Mouse (Mus musculus) midbrain, embryonic 16.5 days (tissue): ENCODE data around the gene Elovl5. TPM values are rescaled to one million over a fixed set of nuclear protein-coding genes. Genes with fewer than 3 reads are reported as not detected.
"Not testable (repeated sequence)": the region's sequence is repeated elsewhere in the genome, so short reads cannot be mapped to it uniquely, and the experiment has no call there.

Experiments
- ATAC-seq: fragments of 200-750 bp; cut with Nextera tagmentation; 2 replicates; pipeline ENCODE4 v1.8.0; 2017; ENCODE audit warnings: moderate TSS enrichment
- H3K27ac ChIP-seq: fragments of 300-500 bp; sonication (generic); 2 replicates; pipeline ENCODE4 v1.5.1; 2014; ENCODE audit warnings: mild to moderate bottlenecking, low read length, mixed read lengths
- H3K27me3 ChIP-seq: fragments of 300-500 bp; sonication (generic); 2 replicates; pipeline ENCODE4 v1.6.1; 2014; ENCODE audit warnings: low read depth, low read length, mixed read lengths; ENCODE audit not compliant: control insufficient read depth, insufficient read depth
- H3K36me3 ChIP-seq: fragments of 300-500 bp; sonication (generic); 2 replicates; pipeline ENCODE4 v1.6.1; 2014; ENCODE audit warnings: mild to moderate bottlenecking, low read length, moderate library complexity, mixed read lengths; ENCODE audit not compliant: control insufficient read depth, insufficient read depth
- H3K4me1 ChIP-seq: fragments of 300-500 bp; sonication (generic); 2 replicates; pipeline ENCODE4 v1.6.1; 2014; ENCODE audit warnings: mild to moderate bottlenecking, low read length, mixed read lengths; ENCODE audit not compliant: control insufficient read depth, insufficient read depth
- H3K4me2 ChIP-seq: fragments of 300-500 bp; sonication (generic); 2 replicates; pipeline ENCODE4 v1.6.1; 2014; ENCODE audit warnings: mild to moderate bottlenecking, low read length, mixed read lengths
- H3K4me3 ChIP-seq: fragments of 300-500 bp; sonication (generic); 2 replicates; pipeline ENCODE4 v1.5.1; 2014; ENCODE audit warnings: low read depth, mild to moderate bottlenecking, low read length, moderate library complexity, mixed read lengths
- H3K9ac ChIP-seq: fragments of 300-500 bp; sonication (generic); 2 replicates; pipeline ENCODE4 v1.6.1; 2014; ENCODE audit warnings: low read depth, low read length, mixed read lengths
- H3K9me3 ChIP-seq: fragments of 300-500 bp; sonication (generic); replicated peaks from 2 replicates; pipeline ENCODE4 v1.6.1; 2014; ENCODE audit warnings: mild to moderate bottlenecking, low read length, mixed read lengths; ENCODE audit not compliant: control insufficient read depth, poor library complexity, severe bottlenecking
- WGBS: fragments of 180-500 bp; shearing (Covaris S2); extraction: QIAGEN DNeasy Blood & Tissue Kit; methylation state at CpG from one replicate; pipeline ENCODE4 v1.1.7; 2014; 5-methylcytosine and 5-hydroxymethylcytosine counted together
- polyA plus RNA-seq: library from polyadenylated mRNA; unstranded; fragments of >200 nt; fragmentation: Nextera tagmentation; extraction: Ambion mirVana; gene quantifications from 2 replicates; pipeline ENCODE4 v1.2.1, GENCODE M21; 2015

Gene Elovl5
- polyA plus RNA-seq, 1 experiment from 2014 or later, result 66.4 TPM

DNA sequence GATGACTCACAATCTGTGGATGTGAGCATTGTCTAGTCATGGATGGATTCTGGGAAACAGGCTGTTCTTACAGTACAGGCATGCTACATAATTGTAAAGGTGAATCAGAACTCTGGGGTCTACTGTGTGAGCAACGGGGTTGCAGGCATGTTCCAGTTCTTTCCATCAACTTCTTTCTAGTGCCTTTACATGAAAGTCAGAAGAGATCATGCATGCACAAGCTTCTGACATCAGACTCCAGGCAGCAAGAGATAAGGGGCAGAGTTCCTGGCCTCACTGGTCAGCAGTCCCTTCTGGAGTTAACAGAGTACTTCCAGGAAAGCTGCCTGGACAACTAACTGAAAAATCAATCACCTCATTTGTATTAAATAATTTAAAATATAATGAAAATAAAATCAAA is 75.9 kb downstream of the Elovl5 start:
- 81% methylated on average over 1 of the region's 1 CpGs for WGBS
- Histone ChIP-seq H3K27me3 (no peaks in the 10 kb centered on the region), H3K4me3 (no peak overlapping the region), H3K36me3 (no peaks in the 10 kb centered on the region), H3K4me1 (no peaks in the 10 kb centered on the region), H3K9ac (no peak overlapping the region), H3K9me3 (no peaks in the 10 kb centered on the region), H3K27ac (no peak overlapping the region), H3K4me2 (no peak overlapping the region)
- ATAC-seq, result no peak

DNA sequence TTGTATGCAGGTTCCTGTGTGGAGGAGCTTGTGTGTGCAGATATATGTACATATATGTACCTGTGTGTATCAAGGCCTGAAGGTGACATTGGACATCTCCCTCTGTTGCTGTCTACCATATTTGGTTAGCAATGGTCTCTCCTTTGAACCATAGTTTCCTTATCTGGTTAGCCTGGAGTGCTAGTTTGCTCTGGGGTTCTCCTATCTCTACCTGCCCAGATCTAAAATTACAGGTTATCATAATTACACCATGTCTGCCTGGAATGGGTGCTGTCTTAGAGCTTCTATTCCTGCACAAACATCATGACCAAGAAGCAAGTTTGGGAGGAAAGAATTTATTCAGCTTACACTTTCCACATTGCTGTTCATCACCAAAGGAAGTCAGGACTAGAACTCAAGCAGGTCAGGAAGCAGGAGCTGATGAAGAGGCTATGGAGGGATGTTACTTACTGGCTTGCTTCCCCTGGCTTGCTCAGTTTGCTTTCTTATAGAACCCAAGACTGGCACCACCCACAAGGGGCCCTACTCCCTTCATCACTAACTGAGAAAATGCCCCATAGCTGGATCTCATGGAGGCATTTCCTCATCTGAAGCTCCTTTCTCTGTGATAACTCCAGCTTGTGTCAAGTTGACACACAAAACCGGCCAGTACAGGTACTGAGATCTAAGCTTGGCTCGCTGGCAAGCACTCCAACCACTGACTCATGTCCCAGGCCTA is 76.5 kb downstream of the Elovl5 start:
- not testable (repeated sequence) for ATAC-seq, H3K9me3 ChIP-seq, H3K4me3 ChIP-seq, H3K36me3 ChIP-seq, H3K27ac ChIP-seq, H3K9ac ChIP-seq, H3K4me2 ChIP-seq, H3K27me3 ChIP-seq, H3K4me1 ChIP-seq
- WGBS, result 89% methylated on average over 2 of the region's 2 CpGs

DNA sequence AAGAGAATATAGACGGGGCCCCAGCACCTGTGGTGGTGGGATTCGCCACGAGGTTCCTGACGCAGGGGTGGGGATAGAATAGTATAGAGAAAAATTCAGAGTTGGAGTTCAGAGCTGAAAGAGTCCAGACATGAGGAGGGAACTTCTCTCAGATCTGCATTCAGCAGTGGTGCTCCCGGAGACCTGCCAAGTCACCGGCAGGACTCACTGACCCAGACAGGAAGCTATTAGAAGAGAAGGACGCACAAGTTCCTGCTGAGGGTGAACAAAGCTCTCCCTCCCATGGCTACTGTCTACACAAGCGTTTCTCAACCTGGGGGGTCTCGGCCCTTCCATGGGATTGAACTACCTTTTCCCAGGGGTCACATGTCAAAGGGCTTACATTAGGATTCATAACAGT is 78.1 kb downstream of the Elovl5 start:
- H3K27ac ChIP-seq, result no peak overlapping the region
- H3K4me1 ChIP-seq, result no peaks in the 10 kb centered on the region
- H3K4me2 ChIP-seq, result no peak overlapping the region
- H3K4me3 ChIP-seq, result no peak overlapping the region
- no peaks in the 10 kb centered on the region for H3K36me3 ChIP-seq
- ATAC-seq, result no peak
- WGBS, result 72% methylated on average over 9 of the region's 9 CpGs
- H3K27me3 ChIP-seq, result no peaks in the 10 kb centered on the region
- no peaks in the 10 kb centered on the region for H3K9me3 ChIP-seq
- no peak overlapping the region for H3K9ac ChIP-seq

DNA sequence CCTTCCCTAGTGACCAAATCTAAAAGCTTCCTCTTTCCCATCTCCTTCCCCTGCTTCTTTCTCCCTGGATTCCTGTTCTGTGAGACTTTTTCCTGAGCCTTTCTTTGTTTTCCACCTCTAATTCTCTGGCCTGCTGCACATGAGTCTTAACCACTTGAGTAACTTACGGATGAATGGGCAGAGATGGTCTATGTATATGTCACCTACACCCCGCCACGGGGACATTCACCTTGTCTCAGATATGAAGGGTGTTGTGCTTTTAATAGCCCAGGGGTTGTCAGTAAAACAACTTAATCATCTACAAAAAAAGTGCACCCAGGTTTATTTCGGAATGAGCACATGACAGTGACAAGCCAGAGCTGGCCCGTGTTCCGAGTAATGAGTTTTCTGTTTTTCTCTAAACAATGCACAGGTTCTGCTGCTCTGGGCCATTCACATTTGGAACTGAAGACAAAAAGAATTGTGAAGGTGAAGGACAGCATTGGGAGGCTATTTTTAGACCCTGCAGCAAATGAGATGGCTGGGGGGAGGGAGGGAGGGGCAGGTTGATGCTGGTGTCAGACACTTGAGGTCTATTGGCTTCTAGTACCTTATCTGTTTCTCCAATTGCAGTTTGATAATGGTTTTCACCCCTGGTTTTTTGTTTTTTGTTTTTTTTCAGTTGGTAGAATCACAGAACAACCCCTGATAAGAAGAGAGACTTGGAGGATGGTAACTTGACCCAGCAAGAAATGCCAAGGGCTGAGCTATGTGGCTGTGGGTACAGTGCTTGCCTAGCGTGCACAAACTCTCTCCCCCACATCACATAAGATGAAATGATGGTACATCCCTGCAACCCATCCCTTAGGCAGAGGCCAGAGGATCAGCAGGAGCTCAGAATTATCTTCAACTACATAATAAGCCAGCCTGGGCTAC is 83.7 kb downstream of the Elovl5 start:
- Histone ChIP-seq H3K4me3 (no peak overlapping the region), H3K4me2 (no peak overlapping the region), H3K27me3 (no peaks in the 10 kb centered on the region), H3K27ac (no peak overlapping the region), H3K36me3 (no peaks in the 10 kb centered on the region), H3K9me3 (no peaks in the 10 kb centered on the region), H3K9ac (no peak overlapping the region), H3K4me1 (no peaks in the 10 kb centered on the region)
- no peak for ATAC-seq
- WGBS, result 86% methylated on average over 7 of the region's 7 CpGs

DNA sequence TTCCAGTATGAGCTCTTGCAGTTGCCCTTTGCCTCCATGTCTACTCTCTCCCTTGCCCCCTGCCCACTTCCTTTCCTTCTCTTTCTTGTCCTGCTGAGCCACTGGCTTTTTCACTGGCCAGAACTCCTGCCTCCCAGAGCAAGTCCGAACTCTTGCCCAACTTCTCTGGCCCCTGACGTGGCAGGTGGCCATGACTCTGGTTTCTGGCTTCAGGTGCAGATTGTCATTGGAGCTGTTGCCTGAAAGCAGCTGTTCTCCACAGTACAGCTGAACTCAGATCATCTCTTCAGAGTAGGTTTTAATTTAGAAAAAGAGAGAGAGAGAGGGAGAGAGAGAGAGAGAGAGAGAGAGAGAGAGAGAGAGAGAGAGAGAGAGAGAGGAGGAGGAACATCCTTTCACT is 86.1 kb downstream of the Elovl5 start:
- Histone ChIP-seq H3K9ac (no peak overlapping the region), H3K27ac (no peak overlapping the region), H3K9me3 (no peaks in the 10 kb centered on the region), H3K36me3 (no peaks in the 10 kb centered on the region), H3K4me1 (no peaks in the 10 kb centered on the region), H3K4me2 (no peak overlapping the region), H3K4me3 (no peak overlapping the region), H3K27me3 (no peaks in the 10 kb centered on the region)
- WGBS, result 86% methylated on average over 2 of the region's 2 CpGs
- no peak for ATAC-seq

DNA sequence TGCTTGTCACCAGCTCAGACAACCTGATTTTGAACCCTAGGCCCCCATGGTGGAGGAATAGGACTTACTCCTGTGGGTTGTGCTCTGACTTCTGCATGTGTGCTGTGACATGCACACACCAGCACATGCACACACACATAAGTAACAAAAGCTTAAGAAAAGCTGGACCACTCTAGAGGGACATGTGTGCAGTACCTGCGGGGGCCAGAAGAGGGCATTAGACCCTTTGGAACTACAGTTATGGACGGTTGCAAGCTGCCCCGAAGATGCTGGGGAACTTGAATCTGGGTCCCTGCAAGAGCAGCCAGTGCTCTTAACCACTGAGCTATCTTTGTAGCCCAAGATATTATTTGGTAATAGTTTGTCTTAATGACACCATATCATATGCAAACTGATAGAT is 88.3 kb downstream of the Elovl5 start:
- Histone ChIP-seq H3K27me3 (no peaks in the 10 kb centered on the region), H3K27ac (no peak overlapping the region), H3K4me2 (no peak overlapping the region), H3K36me3 (no peaks in the 10 kb centered on the region), H3K4me3 (no peak overlapping the region), H3K9ac (no peak overlapping the region), H3K4me1 (no peaks in the 10 kb centered on the region), H3K9me3 (no peaks in the 10 kb centered on the region)
- ATAC-seq, result no peak
- WGBS, result 58% methylated on average over 3 of the region's 3 CpGs

DNA sequence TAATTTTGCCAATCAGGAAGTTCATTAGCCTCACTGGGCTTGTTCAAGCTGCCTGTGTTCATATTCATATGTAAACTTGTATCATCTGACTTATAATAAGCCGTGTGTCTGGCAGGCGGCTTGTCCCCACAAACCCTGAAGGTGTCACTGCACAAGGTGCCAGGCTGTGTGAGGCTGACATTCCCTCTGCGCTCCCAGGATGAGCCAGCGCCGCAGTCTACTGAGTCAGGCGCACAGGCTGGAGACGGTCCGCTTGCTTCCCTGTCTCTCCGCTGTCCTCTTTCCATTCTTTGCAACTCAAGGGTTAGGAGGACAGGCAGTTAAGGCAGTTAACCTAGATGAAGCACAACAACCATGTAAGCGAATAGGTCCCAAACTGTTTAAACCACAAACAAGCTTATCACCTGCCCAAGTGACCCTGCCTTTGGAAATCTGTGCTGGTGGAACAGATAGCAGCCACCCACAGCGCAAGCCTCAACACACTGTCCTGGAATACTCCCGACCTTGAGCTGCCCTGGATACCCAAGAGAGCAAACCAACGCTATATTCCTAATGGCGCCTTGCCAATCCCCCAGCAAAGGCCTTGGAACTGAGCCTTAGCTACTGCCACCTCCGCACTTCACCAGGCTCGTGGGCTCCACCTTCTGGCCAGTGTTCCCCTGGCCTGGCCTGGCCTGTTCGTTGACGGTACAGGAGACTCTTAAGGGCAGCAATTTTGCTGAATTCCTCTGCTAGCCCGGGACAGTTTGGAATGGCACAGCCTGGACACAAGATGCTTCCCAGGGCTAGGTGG is 89.2 kb downstream of the Elovl5 start:
- ATAC-seq, result peak; percentile 73; the same call in 1 of the 2 replicates
- H3K27ac ChIP-seq, result no peak overlapping the region
- no peaks in the 10 kb centered on the region for H3K9me3 ChIP-seq

DNA sequence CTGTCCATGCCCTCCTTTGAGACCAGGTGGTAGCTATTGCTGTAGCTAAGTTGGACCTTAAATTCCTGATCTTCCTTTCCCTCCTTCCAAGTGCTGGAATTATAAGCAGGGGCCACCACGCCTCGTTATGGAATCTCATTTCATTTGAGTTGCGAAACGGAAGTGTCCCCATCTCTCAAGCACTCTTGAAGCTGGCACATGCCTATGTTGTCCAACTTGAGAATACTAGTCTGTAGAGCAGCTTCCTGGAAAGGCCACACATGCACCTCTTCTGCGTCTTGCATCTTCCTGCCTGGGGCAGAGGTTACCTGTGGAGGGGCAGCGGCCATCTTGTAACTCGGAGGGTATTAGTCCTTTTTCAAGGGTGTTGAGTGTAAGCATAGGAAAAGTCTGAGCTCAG is 92.2 kb downstream of the Elovl5 start:
- no peak for ATAC-seq
- 98% methylated on average over 7 of the region's 7 CpGs for WGBS
- Histone ChIP-seq H3K4me2 (no peak overlapping the region), H3K9ac (no peak overlapping the region), H3K27me3 (no peaks in the 10 kb centered on the region), H3K4me1 (no peaks in the 10 kb centered on the region), H3K9me3 (no peaks in the 10 kb centered on the region), H3K36me3 (no peaks in the 10 kb centered on the region), H3K27ac (no peak overlapping the region), H3K4me3 (no peak overlapping the region)

More for the DNA sequence above, 89.2 kb downstream of the Elovl5 start:
- Histone ChIP-seq H3K4me2 (no peak overlapping the region), H3K4me3 (no peak overlapping the region), H3K4me1 (no peaks in the 10 kb centered on the region), H3K36me3 (no peaks in the 10 kb centered on the region), H3K9ac (no peak overlapping the region), H3K27me3 (no peaks in the 10 kb centered on the region)
- 61% methylated on average over 19 of the region's 19 CpGs for WGBS
